Mouse (Mus musculus) testis, adult 2 months (tissue): Measurements from ENCODE around the gene Fkbp8. TPM values are rescaled to one million over a fixed set of nuclear protein-coding genes. Genes with fewer than 3 reads are reported as not detected.

Source experiments
- H3K27ac ChIP-seq: fragments of 200-500 bp; 2 replicates; pipeline ENCODE4 v1.5.1; 2012; ENCODE audit warnings: low read depth, low read length; ENCODE audit not compliant: control insufficient read depth, insufficient read depth
- H3K27me3 ChIP-seq: fragments of 200-500 bp; 2 replicates; pipeline ENCODE4 v1.6.1; 2012; ENCODE audit warnings: mild to moderate bottlenecking, low read length, moderate library complexity; ENCODE audit not compliant: control insufficient read depth, insufficient read depth
- H3K36me3 ChIP-seq: fragments of 200-500 bp; 2 replicates; pipeline ENCODE4 v1.6.1; 2012; ENCODE audit warnings: mild to moderate bottlenecking, low read length; ENCODE audit not compliant: control insufficient read depth, insufficient read depth
- H3K4me1 ChIP-seq: fragments of 200-500 bp; 2 replicates; pipeline ENCODE4 v1.6.1; 2012; ENCODE audit warnings: low read length; ENCODE audit not compliant: control insufficient read depth, insufficient read depth
- H3K4me3 ChIP-seq: fragments of 200-500 bp; 2 replicates; pipeline ENCODE4 v1.5.1; 2012; ENCODE audit warnings: low read depth, mild to moderate bottlenecking, low read length, moderate library complexity, mixed read lengths; ENCODE audit not compliant: control insufficient read depth
- CTCF ChIP-seq: fragments of 200-500 bp; IDR thresholded peaks from 2 replicates; pipeline ENCODE4 v1.5.1; 2012; ENCODE audit warnings: low read depth, mild to moderate bottlenecking, inconsistent platforms, low read length, moderate library complexity; ENCODE audit not compliant: control insufficient read depth, insufficient read depth, insufficient replicate concordance
- POLR2A ChIP-seq: fragments of 200-500 bp; IDR thresholded peaks from 2 replicates; pipeline ENCODE4 v1.6.1; 2012; ENCODE audit warnings: low read depth, mild to moderate bottlenecking, inconsistent platforms, low read length, moderate library complexity; ENCODE audit not compliant: control insufficient read depth
- polyA plus RNA-seq: library from polyadenylated mRNA; depleted of rRNA; stranded (reverse); fragments of >200 nt; gene quantifications from 2 replicates; pipeline ENCODE4 v1.2.3, GENCODE M21; 2012

Gene Fkbp8
- polyA plus RNA-seq, 1 experiment = 179 TPM

GRCm38 (mm10) chr8:70546412-70546811 lies 18.9 kb downstream of the Fkbp8 start:
- no peak overlapping the region for H3K27ac ChIP-seq
- TF ChIP-seq CTCF (no peak), POLR2A (no peak)

GRCm38 (mm10) chr8:70547762-70548161 lies 20.2 kb downstream of the Fkbp8 start:
- TF ChIP-seq POLR2A = no peak
- TF ChIP-seq CTCF = no peak
- Histone ChIP-seq H3K4me3 (no peak overlapping the region), H3K36me3 (no peaks in the 10 kb centered on the region), H3K4me1 (peaks cover 11% of the 10 kb centered on the region), H3K27ac (no peak overlapping the region), H3K27me3 (no peaks in the 10 kb centered on the region)

More at GRCm38 (mm10) chr8:70546412-70546811, 18.9 kb downstream of the Fkbp8 start:
- Histone ChIP-seq H3K27me3 (no peaks in the 10 kb centered on the region), H3K4me1 (peaks cover 4% of the 10 kb centered on the region), H3K36me3 (no peaks in the 10 kb centered on the region), H3K4me3 (no peak overlapping the region)

GRCm38 (mm10) chr8:70549412-70550184 lies 22.1 kb downstream of the Fkbp8 start:
- Histone ChIP-seq H3K4me1 (peaks cover 17% of the 10 kb centered on the region), H3K27me3 (no peaks in the 10 kb centered on the region), H3K27ac (no peak overlapping the region)

GRCm38 (mm10) chr8:70551558-70552161 lies 24.1 kb downstream of the Fkbp8 start:
- Histone ChIP-seq H3K27me3 (no peaks in the 10 kb centered on the region), H3K4me3 (no peak overlapping the region), H3K36me3 (no peaks in the 10 kb centered on the region), H3K4me1 (peaks cover 17% of the 10 kb centered on the region), H3K27ac (peak overlapping the region; percentile 33; the same call in 1 of the 2 replicates)
- TF ChIP-seq POLR2A = no peak
- no peak for TF ChIP-seq CTCF

More at GRCm38 (mm10) chr8:70549412-70550184, 22.1 kb downstream of the Fkbp8 start:
- H3K4me3 ChIP-seq = no peak overlapping the region
- H3K36me3 ChIP-seq = no peaks in the 10 kb centered on the region
- no peak for TF ChIP-seq POLR2A
- no peak for TF ChIP-seq CTCF

- no peak overlapping the region for H3K27ac ChIP-seq
- TF ChIP-seq POLR2A (no peak), CTCF (no peak)
- H3K4me3 ChIP-seq = no peak overlapping the region
- H3K36me3 ChIP-seq = no peaks in the 10 kb centered on the region
- no peaks in the 10 kb centered on the region for H3K27me3 ChIP-seq
- H3K4me1 ChIP-seq = peaks cover 17% of the 10 kb centered on the region
Observed at GRCm38 (mm10) chr8:70552836-70553235, 25.3 kb downstream of the Fkbp8 start.

GRCm38 (mm10) chr8:70553740-70554139 lies 26.2 kb downstream of the Fkbp8 start:
- H3K4me1 ChIP-seq = peaks cover 13% of the 10 kb centered on the region
- no peak for TF ChIP-seq POLR2A
- TF ChIP-seq CTCF = no peak
- no peak overlapping the region for H3K27ac ChIP-seq
- no peaks in the 10 kb centered on the region for H3K36me3 ChIP-seq
- no peak overlapping the region for H3K4me3 ChIP-seq
- no peaks in the 10 kb centered on the region for H3K27me3 ChIP-seq

GRCm38 (mm10) chr8:70555079-70555747 lies 27.7 kb downstream of the Fkbp8 start:
- Histone ChIP-seq H3K27me3 (no peaks in the 10 kb centered on the region), H3K4me1 (peaks cover 16% of the 10 kb centered on the region), H3K36me3 (no peaks in the 10 kb centered on the region), H3K27ac (peak overlapping the region; percentile 37; the same call in 1 of the 2 replicates), H3K4me3 (no peak overlapping the region)
- TF ChIP-seq POLR2A = no peak
- TF ChIP-seq CTCF = no peak
